Mouse (Mus musculus) hematopoietic stem cell, adult 5-6 weeks (primary cell): ENCODE measurements at regions not wholly inside any gene's neighbourhood (a gene's known extent, or its start where the extent isn't known, plus 50 kb on each side); places are given as distances from the start of the nearest gene placed in this dataset.
"Not testable (repeated sequence)": the region's sequence is repeated elsewhere in the genome, so short reads cannot be mapped to it uniquely, and the experiment has no call there.

ENCODE experiments used
- ATAC-seq, 2 experiments: fragments of 125-278 bp in 1 of 2; replicated peaks in 1 of 2; 2 replicates each; pipeline ENCODE4 v1.8.0; 2016 to 2017; ENCODE audit warnings: inconsistent platforms in 2 of 2, mild to moderate bottlenecking in 2 of 2, moderate number of reproducible peaks in 2 of 2, low read depth in 1 of 2, moderate TSS enrichment in 1 of 2; ENCODE audit not compliant: low FRiP score in 2 of 2, poor library complexity in 2 of 2, severe bottlenecking in 2 of 2, insufficient read depth in 1 of 2, low TSS enrichment in 1 of 2

DNA sequence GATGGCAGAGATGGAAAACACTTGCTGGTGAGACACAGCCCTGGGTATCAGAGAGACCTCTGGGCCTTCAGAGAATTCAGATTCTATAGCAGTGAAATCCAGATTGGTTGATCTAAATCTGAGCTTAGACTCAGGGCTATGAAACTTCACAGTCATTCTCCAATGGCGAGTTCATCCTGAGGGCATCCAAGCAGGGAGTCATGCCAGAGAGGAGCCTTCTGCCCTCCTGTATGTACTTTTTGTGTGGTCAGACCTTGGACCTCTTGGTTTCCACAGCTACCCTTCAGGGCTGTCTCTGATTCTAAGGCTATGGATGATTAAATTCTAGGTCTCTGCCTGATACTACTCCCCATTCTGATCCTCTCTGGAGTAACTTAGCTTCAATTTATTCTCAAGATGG lies 122.0 kb upstream of the Mettl15 start:
- ATAC-seq = no peak

DNA sequence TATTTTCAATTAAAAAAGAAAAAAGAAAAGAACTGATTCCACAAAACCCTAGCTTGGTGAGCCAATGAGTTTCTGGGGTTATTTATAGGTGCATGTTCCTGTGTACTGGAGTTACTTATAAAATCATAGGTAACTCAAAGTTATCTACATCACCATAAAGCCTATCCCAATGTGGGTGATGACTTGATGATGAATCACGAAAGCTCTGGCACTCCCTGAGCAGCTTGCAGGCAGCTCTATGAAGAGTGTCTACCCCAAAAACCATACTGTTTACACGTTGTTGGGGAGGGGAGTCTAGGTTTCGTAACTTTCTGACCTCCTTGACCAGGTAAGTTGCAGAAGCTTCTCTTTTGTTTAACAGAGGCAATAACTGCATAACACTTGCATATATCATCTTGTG lies 123.7 kb upstream of the Mettl15 start:
- ATAC-seq = no peak

DNA sequence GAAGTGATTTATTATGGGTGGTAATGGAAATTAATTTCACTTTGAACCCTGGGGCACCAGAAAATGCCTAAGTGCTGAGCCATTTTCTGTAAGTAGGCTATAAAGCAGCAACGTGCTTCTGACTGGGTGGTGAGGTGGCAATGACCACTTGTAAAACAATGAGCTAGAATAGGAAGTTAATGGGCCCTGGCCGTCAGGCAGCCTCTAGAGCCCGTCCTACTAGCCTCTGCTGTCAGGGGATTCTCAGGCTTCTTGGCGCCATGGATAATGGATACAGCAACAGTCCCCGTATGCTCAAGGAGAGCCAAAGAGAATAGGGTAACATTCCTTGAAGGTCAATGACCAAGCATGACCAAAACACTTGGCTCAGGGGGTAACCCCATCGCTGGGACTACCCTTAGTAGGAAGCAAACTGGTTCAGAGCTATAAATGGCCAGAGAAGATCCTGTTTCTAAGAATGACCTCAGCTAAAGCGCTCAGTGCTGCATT lies 126.1 kb upstream of the Mettl15 start:
- ATAC-seq = no peak

DNA sequence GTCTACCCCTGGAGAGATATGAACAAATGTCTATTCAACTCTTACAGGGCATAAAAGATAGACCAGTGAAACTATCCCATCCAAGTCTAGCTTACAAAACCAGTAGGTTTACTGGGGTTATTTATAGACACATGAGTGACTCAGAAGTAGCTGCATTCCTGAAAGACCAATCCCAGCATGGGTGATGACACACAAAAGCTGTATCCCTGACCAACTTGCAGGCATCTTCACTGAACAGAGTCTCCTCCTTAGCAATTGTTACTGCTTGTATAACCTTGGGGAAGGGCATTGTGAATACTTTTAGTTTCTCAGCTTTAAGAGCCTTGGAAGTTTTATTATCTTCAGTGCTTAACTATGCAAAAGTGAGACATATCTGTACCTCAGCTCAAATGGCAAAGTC lies 139.6 kb upstream of the Mettl15 start:
- ATAC-seq = no peak

DNA sequence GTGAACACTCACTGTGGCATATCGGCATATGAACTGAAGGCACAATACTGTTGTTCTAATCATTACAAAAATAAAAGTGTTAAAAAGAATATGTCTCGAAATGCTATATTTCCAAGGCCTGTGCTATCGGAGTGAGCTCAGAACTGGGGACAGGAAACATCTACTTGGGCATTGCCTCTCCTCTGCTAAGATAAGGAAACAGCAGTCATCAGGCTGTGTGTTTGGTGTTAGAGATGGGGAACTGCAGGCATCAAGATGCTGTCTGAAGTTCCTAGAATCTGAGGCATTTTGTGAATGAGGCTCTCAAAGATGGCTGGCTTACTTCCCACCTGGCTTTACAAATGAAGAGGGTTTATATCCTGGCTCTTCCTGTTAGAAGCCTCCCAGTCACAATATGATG lies 150.6 kb upstream of the Mettl15 start:
- peak; percentile 69 to 87 for ATAC-seq

DNA sequence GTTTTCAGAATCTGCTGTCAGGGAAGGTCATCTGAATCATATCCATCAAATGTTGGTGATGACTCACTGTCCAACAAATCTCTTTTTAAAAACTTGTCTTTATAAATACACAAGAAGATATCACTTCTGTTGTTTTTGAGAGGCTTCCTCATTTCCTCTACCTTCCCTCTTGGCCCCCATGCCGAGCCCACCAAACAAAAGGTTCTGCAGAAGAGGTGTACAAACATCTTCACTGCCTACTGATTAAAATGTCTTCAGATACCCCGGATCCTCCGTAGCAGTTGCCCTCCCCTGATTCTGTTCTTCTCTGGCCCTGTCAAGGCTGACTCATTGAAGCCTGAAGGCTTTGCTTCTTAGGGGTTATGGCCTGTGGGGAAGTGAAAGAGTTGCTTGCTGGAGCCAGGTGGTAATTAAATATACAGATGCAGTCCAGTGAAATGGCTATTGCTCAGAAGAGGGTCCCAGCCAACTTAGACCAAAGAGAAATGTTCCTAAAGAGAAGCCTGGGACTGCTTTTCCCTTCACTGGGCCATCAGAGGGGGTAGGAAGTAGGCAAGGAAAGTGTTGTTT lies 162.1 kb upstream of the Mettl15 start:
- ATAC-seq = no peak

DNA sequence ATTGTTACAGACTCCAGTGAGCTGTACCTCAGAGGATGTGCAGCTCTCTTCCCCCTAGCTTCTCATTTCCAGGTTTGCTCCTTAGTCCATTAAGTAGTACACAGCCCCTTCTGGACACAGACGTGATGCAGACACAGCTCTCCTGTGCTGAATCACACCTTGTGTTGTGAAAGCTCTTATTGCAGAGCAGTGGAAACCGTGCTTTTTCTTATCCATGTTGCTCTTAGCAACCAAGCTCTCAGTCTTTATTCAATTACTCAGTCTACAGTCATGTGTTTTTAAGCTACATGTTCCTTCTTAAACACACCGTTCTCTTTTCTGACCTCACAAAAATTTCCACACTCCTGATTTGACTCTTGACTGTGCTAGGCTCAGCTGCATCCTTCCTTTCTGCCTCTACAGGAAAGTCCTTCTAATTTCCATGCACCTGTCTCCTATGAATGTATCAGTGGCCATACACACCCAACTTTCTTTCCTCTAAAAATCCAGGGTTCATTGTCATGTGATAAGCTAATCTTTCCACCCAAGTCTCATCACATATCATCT lies 163.0 kb upstream of the Mettl15 start:
- ATAC-seq = no peak

DNA sequence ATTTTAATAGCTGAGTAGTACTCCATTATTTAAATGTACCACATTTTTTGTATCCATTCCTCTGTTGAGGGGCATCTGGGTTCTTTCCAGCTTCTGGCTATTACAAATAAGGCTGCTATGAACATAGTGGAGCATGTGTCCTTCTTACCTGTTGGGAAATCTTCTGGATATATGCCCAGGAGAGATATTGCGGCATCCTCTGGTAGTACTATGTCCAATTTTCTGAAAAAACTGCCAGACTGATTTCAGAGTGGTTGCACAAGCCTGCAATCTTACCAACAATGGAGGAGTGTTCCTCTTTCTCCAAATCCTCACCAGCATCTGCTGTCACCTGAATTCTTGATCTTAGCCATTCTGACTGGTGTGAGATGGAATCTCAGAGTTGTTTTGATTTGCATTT lies 181.7 kb upstream of the Mettl15 start:
- ATAC-seq = not testable (repeated sequence)

DNA sequence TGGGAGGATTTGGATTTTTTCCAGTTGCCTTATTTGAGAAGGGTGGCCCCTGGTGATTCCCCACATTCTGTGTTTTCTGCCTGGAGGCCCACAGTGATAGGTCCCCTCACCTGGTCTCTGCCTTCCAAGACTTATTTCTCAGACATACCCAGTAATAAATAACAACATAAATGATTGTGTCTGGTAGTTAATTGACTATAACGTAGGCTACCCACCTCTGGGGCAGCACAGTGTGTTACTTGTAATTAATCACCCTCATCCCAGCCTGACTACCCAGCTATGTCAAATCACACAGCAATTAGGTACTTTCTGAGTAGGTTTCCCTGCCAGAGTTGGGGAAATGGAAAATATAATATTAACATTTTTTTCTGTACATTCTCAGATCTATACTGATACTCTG lies 190.2 kb upstream of the Bdnf start:
- no peak for ATAC-seq

DNA sequence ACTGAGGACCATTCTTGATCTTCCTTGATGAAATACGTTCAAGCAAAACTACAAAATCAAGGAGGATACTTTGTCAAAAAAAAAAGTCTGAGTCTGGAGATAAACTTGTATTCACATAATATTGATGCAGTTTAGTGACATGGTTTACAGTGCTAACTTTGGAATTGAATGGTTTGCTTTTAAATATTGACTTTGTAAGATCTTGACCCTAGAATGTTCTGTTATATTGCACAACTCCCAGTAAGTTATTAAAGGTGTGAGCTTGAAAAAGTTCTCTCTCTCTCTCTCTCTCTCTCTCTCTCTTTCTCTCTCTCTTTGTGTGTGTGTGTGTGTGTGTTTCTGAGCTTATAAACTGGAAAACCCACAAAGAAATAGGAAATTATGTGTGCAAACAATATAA lies 186.9 kb upstream of the Bdnf start:
- no peak for ATAC-seq

DNA sequence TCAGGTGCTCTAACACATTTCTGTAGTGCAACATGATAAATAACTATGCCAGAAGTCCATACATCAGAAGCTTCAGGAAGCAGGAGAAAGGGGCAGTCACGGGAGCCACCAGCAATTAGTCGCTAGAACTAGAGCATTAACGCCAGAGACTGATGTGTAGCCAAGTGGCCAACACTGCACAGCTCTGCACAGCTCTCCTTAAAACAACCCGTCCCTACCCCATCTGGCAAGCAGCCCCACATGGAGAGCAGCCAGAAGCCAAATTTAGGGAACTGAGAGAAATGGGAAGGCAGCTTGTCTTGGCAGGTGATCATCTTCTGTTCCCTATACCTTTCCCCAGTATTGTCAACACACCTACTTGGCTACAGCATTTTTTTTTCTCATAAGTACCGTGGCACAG lies 172.3 kb upstream of the Bdnf start:
- ATAC-seq = no peak

DNA sequence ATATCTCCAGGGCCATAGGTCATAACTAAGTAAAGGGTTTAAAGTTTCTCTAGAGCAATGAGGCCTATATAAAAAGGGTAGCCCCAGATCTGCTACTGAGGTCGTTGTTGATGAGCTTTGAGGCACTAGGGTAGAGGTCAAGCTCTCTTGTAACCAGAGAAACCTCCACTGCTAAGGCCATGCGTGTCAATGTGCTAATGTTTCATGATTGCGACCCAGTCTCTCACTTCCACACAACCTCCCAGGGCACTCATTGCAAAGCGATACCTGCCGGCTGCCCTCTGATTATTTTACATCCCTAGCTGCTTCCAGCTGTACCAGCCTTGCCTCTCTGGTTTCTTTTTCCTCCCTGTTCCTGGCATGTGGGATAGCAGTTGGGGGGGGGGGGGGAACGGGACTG lies 169.6 kb upstream of the Bdnf start:
- ATAC-seq = no peak

DNA sequence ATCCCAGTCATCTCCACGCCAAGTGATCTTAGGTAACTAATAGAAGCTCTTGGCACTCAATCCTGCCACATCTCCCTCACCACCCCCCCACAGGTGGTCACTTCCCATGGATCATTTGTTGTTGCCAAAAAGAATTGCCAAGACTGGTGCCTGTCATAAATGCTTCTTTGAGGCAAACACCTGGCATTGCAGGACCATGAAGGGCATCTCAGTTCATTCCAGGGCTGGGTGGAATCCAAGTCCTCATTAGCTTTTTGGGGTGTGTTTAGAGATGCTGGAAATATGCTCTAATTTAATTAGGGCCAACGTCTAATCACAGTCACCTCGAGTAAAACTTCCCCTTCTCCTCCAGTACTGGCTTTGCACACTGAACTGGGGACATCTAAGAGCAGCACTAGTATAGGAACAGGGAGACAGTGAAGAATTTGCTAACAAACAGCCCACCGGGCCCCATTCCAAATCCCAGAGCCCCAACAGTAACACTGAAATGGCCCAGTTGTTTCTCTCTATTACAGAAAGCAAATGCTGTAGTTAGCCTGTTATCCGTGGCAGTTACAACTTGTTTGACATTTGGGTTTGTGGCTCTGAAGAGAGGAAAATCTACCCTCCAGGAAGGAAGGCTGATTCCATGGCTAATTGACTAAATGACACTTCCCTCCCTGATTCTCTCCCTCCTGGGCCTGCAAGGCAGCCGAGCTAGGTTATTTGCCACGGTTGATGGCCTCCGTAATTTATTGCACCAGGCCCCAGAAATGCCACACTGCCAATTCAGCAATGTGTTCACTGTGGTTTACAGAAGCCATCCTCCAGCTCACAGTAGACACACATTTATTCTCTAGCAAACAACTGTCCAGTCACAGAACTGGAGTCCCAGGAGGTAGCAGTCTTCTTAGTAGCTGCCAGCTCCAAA lies 164.2 kb upstream of the Bdnf start:
- no peak for ATAC-seq

DNA sequence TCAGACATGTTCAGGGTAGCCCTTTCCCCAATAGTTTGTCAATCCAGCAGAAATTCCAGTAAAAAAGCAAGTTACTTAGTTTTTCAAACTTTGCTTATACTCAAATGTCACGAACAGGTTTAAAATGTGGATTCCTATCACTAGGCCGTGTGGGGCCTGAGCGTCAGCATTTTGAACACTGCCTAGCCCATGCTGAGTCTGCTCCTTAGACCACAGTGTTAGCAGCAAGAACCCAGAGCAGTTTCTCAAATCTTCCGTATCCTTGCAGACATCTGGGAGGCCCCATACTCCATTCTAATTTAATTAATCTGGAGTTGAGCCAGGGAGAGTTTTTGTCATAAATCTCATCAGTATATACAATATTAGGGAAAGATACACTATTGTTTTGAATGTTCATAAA lies 163.4 kb upstream of the Bdnf start:
- ATAC-seq = no peak

DNA sequence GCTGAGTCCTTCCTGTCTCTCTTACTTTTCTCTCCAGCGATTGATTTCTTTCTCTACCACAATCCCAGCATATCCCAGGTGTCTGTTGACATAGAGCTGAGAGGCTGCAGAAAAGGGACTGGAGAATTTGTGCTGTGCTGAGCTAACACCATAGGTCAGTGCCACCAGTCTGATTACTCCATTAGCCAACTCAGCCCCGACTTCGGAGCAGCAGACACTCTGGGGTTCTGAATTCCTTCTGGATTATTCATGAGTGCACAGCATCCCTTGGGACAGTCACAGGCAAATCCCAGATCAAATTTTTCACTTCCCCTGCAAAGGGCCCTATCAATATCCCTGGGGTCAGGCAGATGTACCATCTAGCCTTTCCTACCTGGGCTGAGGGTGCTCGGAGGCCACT lies 155.2 kb upstream of the Bdnf start:
- no peak for ATAC-seq

DNA sequence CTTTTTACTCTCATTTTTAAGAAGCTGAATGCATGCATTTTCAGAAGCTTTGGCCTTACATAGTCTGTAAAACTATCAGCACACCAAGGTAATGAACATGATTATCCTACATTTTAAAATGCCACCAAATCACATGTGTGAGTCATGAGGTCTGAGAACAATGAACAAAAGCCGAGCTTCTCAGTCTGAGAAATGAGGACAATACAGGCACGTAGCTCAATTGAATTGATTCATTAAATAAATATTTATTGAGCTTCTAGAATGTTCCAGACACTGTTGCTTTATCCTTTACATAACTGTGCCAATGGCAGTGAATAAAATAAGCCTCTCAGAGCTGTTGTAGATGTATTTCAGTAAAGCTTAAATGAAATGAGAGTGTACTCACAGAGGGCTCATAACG lies 154.0 kb upstream of the Bdnf start:
- ATAC-seq = no peak

DNA sequence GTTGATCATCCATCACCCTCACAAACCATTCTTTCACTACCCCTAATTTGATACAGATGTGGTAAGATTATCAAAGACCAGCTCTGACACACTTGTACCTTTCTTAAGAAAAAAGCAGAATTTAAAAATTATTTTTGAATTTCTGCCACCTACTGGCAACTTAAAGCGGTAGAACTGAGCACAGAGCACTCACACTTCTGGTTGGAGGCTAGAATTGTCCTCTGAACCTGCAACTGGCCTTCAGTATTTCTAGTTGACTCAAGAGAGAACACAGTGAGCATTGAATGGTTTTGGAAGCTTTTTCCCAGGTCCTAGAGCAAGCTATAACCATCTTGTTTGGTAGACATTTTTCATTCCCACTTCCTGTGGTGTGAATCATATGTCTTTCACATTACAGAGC lies 135.0 kb upstream of the Bdnf start:
- no peak for ATAC-seq

DNA sequence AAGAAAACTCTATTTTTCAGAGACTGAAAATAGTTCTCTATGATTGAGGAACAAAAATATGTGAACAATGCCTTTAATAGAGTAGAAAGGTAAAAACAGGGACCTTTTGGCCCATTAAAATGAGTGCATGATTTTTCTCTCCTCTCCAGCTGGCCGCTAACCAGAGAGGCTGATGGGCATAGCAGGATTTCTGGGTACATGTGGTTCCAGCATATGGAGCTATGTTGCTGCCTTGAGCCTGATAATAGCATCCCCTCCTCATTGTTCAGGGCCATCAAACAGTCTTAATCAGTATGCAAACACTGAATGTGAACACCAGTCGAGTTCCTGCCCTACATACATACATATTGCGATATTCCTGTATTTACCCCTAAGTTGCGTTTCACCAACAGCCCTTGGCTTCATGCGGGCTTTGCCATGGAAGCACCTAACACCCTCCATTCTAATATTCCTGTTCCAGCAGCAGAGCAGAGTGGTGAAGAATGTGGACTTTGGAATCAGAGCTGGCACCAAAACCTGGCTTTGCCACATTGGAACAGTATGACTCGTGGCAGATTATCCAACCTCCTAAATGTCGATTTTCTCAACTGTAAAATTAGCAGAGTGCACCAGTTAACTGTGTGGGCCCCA lies 127.9 kb upstream of the Bdnf start:
- ATAC-seq = no peak
